Mouse (Mus musculus) cerebellum, adult (tissue): Measurements from ENCODE around the gene Ikbkg.
"Not testable (repeated sequence)": the region's sequence is repeated elsewhere in the genome, so short reads cannot be mapped to it uniquely, and the experiment has no call there.

Experiments
- ATAC-seq: cut with Nextera tagmentation; 2 replicates; pipeline ENCODE4 v1.9.2; 2017; ENCODE audit warnings: mild to moderate bottlenecking, moderate library complexity, mixed read lengths; ENCODE audit not compliant: insufficient number of reproducible peaks, low FRiP score, low TSS enrichment

Gene Ikbkg

GRCm38 (mm10) chrX:74392535-74393443, at the start of gene Ikbkg, which contains the start of gene Fam3a:
Ikbkg (plus strand) TSS chrX:74393290.
Fam3a (minus strand) TSS chrX:74393272.
- ATAC-seq: peak; percentile 100

- no peak for ATAC-seq
These were observed 40.2 kb upstream of the Ikbkg start for GRCm38 (mm10) chrX:74352645-74353466.

- peak; percentile 83; the same call in 1 of the 2 replicates for ATAC-seq
These were observed 39.7 kb upstream of the Ikbkg start, which contains the start of gene Lage3 for GRCm38 (mm10) chrX:74353467-74353770. Lage3 (minus strand) TSS chrX:74353618.

- ATAC-seq: not testable (repeated sequence)
These were observed 36.0 kb upstream of the Ikbkg start for GRCm38 (mm10) chrX:74357069-74357468.

- ATAC-seq: no peak
These were observed 33.9 kb upstream of the Ikbkg start for GRCm38 (mm10) chrX:74359171-74359570.

GRCm38 (mm10) chrX:74367512-74367911, 25.6 kb upstream of the Ikbkg start:
- no peak for ATAC-seq

- peak; percentile 59 for ATAC-seq
These were observed 24.7 kb upstream of the Ikbkg start for GRCm38 (mm10) chrX:74368209-74368909.

GRCm38 (mm10) chrX:74372888-74373549, 20.1 kb upstream of the Ikbkg start, which contains the start of the genes Ubl4a and Slc10a3:
Ubl4a (minus strand) TSS chrX:74373218.
Slc10a3 (minus strand) TSS chrX:74373349.
- ATAC-seq: peak; percentile 79

- no peak for ATAC-seq
These were observed 8.6 kb upstream of the Ikbkg start for GRCm38 (mm10) chrX:74384451-74384850.

GRCm38 (mm10) chrX:74388153-74388552, 4.9 kb upstream of the Ikbkg start:
- no peak for ATAC-seq

GRCm38 (mm10) chrX:74400136-74400535, 7.0 kb downstream of the Ikbkg start:
- ATAC-seq: no peak

- ATAC-seq: no peak
These were observed 15.2 kb downstream of the Ikbkg start for GRCm38 (mm10) chrX:74408340-74408739.

- peak; percentile 80 for ATAC-seq
These were observed 20.3 kb downstream of the Ikbkg start for GRCm38 (mm10) chrX:74413377-74413776.

GRCm38 (mm10) chrX:74424443-74424842, 31.4 kb downstream of the Ikbkg start:
- no peak for ATAC-seq

- ATAC-seq: no peak
These were observed 32.1 kb downstream of the Ikbkg start for GRCm38 (mm10) chrX:74425195-74425594.

GRCm38 (mm10) chrX:74426256-74426655, 33.2 kb downstream of the Ikbkg start:
- ATAC-seq: no peak

- no peak for ATAC-seq
These were observed 34.0 kb downstream of the Ikbkg start for GRCm38 (mm10) chrX:74427116-74427515.

- ATAC-seq: peak; percentile 9; the same call in 1 of the 2 replicates
These were observed 35.2 kb downstream of the Ikbkg start for GRCm38 (mm10) chrX:74428146-74428825.

- ATAC-seq: peak; percentile 87
These were observed 35.8 kb downstream of the Ikbkg start, which contains the start of gene G6pdx for GRCm38 (mm10) chrX:74428826-74429276. G6pdx (minus strand) TSS chrX:74429194.
